Mouse (Mus musculus): ENCODE results near the gene Tac2. TPM values are rescaled to one million over a fixed set of nuclear protein-coding genes. Genes with fewer than 3 reads are reported as not detected.

Gene Tac2
- polyA plus RNA-seq (2015; fragmentation: Nextera tagmentation; extraction: Ambion mirVana) = not detected in 2 replicates

DNA sequence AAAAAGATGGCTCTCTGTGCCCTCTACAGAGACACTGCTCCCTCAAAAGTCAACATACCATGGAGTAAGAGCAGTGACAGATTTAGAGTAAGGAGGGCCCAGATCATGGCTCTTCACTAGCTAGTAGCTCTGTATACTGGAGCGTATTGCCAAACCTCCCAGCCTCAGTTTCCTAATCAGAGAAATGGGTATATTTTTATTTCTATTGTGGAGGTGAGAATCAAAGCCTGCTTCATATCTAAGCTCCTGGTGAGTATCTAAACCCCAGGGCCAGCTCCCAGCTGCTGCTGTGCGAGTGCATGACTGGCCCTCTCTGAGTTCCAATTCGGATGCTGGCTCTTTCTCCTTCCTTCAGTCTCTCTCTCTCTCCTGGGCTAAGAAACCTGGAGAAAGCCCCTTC, at the start of gene Tac2:
Tac2 (plus strand) TSS at position 301 of the 400 bp plus-strand sequence.

DNA sequence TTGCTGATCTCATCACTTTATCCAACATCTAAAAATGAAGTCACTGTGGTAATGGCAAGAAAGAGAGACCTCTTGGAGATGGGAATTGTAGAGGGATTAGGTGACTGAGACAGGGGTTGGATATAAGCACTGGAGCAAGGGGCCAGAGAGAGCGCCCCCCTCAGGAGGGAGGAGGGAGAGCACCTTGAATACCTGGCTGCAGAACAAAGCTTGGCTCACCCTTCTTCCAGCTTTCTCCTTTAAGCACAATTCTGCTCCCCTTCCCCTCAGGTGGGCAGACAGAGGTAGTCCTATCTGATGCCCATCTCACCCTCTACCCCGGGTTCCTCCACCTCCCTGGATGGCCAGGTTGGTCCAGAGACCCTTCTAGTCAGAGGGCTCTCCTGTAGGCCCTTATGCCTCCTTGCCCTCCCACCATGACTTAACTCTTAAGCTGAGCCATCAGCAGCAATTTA, 19.5 kb upstream of the Tac2 start, which contains the start of gene Myo1a:
Myo1a (plus strand) TSS at position 405 of the 455 bp plus-strand sequence.

DNA sequence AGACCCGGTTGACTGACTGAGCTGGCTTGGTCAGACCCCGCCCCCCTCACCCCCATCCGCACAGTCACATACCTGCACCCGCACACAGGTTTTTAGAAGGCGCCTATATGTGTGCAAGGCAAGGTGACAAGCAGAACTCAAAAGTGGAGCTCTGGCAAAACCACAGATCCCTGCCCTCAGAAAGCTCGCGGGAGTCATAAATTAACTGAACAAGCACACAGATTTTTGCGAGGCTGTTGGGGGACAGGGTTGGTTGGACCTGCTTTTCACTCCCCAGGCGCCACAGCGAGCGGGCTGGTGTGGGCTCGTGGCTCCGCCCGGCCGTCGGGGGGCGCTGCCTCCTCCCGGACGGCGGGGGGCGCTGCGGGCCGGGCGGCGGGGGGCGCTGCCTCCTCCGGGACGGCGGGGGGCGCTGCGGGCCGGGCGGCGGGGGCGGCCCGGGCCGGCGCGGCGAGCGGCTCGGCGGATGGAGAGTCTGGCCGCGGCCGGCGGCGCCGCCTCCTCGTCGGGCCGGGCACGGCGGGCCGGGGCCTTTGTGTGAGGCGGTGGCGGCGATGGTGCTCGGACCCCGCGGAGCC, 14.9 kb downstream of the Tac2 start, which contains the start of gene Zbtb39:
Zbtb39 (plus strand) TSS at position 456 of the 578 bp plus-strand sequence.

DNA sequence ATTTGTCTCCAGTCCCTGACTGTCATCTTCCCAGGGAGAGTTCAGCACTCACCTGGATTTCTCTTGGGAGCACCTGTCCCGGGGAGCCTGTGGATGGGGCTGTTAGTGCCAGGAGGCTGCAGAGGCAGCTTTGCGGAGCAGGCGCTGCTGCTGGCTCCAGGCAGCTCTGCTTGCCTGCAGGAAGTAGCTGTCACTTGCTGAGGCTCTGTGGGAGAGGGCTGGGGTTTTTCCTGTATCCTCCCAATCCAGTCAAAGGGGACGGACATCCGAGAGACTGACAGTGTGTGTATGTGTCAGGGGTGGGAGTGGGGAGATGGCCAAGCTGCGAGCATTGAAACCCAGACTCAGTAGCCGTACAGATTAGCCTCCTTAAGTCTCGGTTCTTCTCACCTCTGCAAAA, 27.3 kb downstream of the Tac2 start, which contains the start of gene Gpr182:
Gpr182 (minus strand) TSS at position 185 of the 400 bp plus-strand sequence.

DNA sequence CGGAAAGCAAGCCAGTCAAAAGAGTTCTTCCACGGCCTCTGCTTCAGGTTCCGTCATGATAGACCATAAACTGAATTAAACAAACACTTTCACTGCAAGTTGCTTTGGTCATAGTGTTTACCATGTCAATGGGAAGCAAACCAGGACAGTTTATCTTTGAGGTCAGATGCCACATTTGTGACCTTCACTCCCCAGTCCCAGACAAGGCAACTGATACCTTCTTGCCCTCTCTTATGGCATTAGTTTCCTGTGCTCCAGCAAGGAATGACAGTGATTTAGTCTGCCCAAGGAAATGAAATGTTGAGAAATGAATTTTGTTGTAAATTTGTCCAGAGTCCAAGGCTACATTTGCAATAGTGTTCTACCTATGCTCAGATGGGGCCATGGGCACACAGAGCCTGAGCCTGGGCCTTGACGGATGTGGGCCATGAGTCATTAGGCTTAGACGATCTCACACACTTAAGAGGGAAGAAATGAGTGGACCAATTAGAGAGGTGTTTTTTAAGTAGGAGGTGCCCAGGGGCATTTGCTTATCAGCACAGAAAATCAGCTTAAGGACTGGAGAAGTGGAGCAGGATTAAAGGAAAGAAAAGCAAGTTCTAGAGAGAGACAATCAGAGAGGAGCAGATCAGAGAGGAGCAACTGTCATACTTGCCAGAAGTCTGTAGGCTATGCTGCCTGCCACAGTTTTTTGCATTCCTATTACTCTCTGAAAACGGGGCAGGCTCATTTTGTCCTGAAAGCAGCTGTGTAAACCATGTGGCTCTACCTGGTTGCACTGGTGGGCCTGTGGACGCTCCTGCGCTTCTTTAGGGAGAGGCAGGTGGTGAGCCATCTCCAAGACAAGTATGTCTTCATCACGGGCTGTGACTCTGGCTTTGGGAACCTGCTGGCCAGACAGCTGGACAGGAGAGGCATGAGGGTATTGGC, 35.2 kb downstream of the Tac2 start, which contains the start of the genes Rdh1 and Rdh16f1:
Rdh1 (plus strand) TSS at position 541 of the 930 bp plus-strand sequence.
Rdh16f1 (plus strand) TSS at position 607 of the 930 bp plus-strand sequence.

DNA sequence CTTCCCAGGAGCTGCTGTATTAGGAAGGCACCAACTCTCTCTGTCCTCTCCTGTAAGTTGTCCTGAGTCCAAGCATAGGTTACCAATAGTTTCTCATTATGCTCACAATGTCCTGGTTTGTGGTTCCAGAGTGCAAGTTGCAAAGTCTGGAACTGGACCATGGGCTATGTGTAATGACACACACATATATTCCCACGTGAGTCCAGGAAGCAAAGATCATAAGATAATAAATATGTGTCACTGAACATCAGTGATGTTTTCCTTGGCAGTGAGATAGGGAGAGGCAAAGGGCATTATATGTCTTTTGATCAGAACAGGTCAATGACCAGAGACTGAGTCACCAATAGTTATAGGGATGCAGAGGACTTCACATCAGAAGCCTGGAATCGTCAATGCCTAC, 51.7 kb downstream of the Tac2 start, which contains the start of gene Rdh9:
Rdh9 (plus strand) TSS at position 376 of the 400 bp plus-strand sequence.

Other genes with a start within 250 kb of the Tac2 start
- gene Stac3, start 222.8 kb upstream of the Tac2 start, polyA plus RNA-seq (2015; fragmentation: Nextera tagmentation; extraction: Ambion mirVana) = 0.29 and 0.36 TPM in 2 replicates
- gene Ndufa4l2, start 209.5 kb upstream of the Tac2 start, polyA plus RNA-seq (2015; fragmentation: Nextera tagmentation; extraction: Ambion mirVana) = 272 and 390 TPM in 2 replicates
- gene Shmt2, start 202.0 kb upstream of the Tac2 start, polyA plus RNA-seq (2015; fragmentation: Nextera tagmentation; extraction: Ambion mirVana) = 62.8 and 68.3 TPM in 2 replicates
- 1.5 and 2.4 TPM in 2 replicates for gene Nxph4, start 189.9 kb upstream of the Tac2 start, polyA plus RNA-seq (2015; fragmentation: Nextera tagmentation; extraction: Ambion mirVana)
- 66.3 and 68.2 TPM in 2 replicates for gene Lrp1, start 103.3 kb upstream of the Tac2 start, polyA plus RNA-seq (2015; fragmentation: Nextera tagmentation; extraction: Ambion mirVana)
- 40.9 and 44.7 TPM in 2 replicates for gene Stat6, start 81.5 kb upstream of the Tac2 start, polyA plus RNA-seq (2015; fragmentation: Nextera tagmentation; extraction: Ambion mirVana)
- gene Nemp1, start 57.6 kb upstream of the Tac2 start, polyA plus RNA-seq (2015; fragmentation: Nextera tagmentation; extraction: Ambion mirVana) = 5.7 and 6.4 TPM in 2 replicates
- gene Nab2, start 55.9 kb upstream of the Tac2 start, polyA plus RNA-seq (2015; fragmentation: Nextera tagmentation; extraction: Ambion mirVana) = 13.3 and 15.3 TPM in 2 replicates
- 0.05 and 0.13 TPM in 2 replicates for gene Myo1a, start 19.3 kb upstream of the Tac2 start, polyA plus RNA-seq (2015; fragmentation: Nextera tagmentation; extraction: Ambion mirVana)
- 1.1 and 1.4 TPM in 2 replicates for gene Zbtb39, start 15.1 kb downstream of the Tac2 start, polyA plus RNA-seq (2015; fragmentation: Nextera tagmentation; extraction: Ambion mirVana)
- 0.54 and 0.60 TPM in 2 replicates for gene Gpr182, start 27.3 kb downstream of the Tac2 start, polyA plus RNA-seq (2015; fragmentation: Nextera tagmentation; extraction: Ambion mirVana)
- not detected in 2 replicates for gene Rdh1, start 35.2 kb downstream of the Tac2 start, polyA plus RNA-seq (2015; fragmentation: Nextera tagmentation; extraction: Ambion mirVana)
- not detected in 2 replicates for gene Rdh16f1, start 35.3 kb downstream of the Tac2 start, polyA plus RNA-seq (2015; fragmentation: Nextera tagmentation; extraction: Ambion mirVana)
- 0.14 and 0.27 TPM in 2 replicates for gene Rdh9, start 51.9 kb downstream of the Tac2 start, polyA plus RNA-seq (2015; fragmentation: Nextera tagmentation; extraction: Ambion mirVana)
- gene Rdh16, start 76.7 kb downstream of the Tac2 start, polyA plus RNA-seq (2015; fragmentation: Nextera tagmentation; extraction: Ambion mirVana) = not detected in 2 replicates
- not detected in 2 replicates for gene Rdh19, start 125.5 kb downstream of the Tac2 start, polyA plus RNA-seq (2015; fragmentation: Nextera tagmentation; extraction: Ambion mirVana)
- not detected in 2 replicates for gene Rdh16f2, start 142.0 kb downstream of the Tac2 start, polyA plus RNA-seq (2015; fragmentation: Nextera tagmentation; extraction: Ambion mirVana)
- gene Rdh7, start 164.3 kb downstream of the Tac2 start, polyA plus RNA-seq (2015; fragmentation: Nextera tagmentation; extraction: Ambion mirVana) = 0.12 TPM in 1 of 2 replicates, not detected in the other
- gene Sdr9c7, start 174.0 kb downstream of the Tac2 start, polyA plus RNA-seq (2015; fragmentation: Nextera tagmentation; extraction: Ambion mirVana) = 0.07 TPM in 1 of 2 replicates, not detected in the other

Data from urinary bladder, postnatal 0 days (tissue).